Mouse (Mus musculus) stomach, postnatal 0 days (tissue): ENCODE measurements around the gene Dnah2. TPM values are rescaled to one million over a fixed set of nuclear protein-coding genes. Genes with fewer than 3 reads are reported as not detected.

Source experiments
- ATAC-seq: fragments of 200-750 bp; cut with Nextera tagmentation; 2 replicates; pipeline ENCODE4 v1.8.0; 2017; ENCODE audit not compliant: low FRiP score, low TSS enrichment
- DNase-seq: peaks from one replicate; pipeline ENCODE4 v3.0.0-alpha.2; 2016; ENCODE audit warnings: low spot score
- H3K27ac ChIP-seq: fragments of 300-500 bp; sonication (generic); replicated peaks from 2 replicates; pipeline ENCODE4 v1.5.1; 2014; ENCODE audit warnings: mild to moderate bottlenecking, control low read depth
- H3K27me3 ChIP-seq: fragments of 300-500 bp; sonication (generic); 2 replicates; pipeline ENCODE4 v1.6.1; 2014; ENCODE audit warnings: low read length; ENCODE audit not compliant: control insufficient read depth, insufficient read depth
- H3K36me3 ChIP-seq: fragments of 300-500 bp; sonication (generic); 2 replicates; pipeline ENCODE4 v1.6.1; 2014; ENCODE audit warnings: low read length, mixed read lengths; ENCODE audit not compliant: control insufficient read depth, insufficient read depth
- H3K4me1 ChIP-seq: fragments of 300-500 bp; sonication (generic); replicated peaks from 2 replicates; pipeline ENCODE4 v1.6.1; 2014; ENCODE audit warnings: antibody characterized with exemption; ENCODE audit not compliant: control insufficient read depth, insufficient read depth
- H3K4me2 ChIP-seq: fragments of 300-500 bp; sonication (generic); replicated peaks from 2 replicates; pipeline ENCODE4 v1.6.1; 2014; ENCODE audit warnings: low read depth, mild to moderate bottlenecking, control low read depth, moderate library complexity
- H3K4me3 ChIP-seq: fragments of 300-500 bp; sonication (generic); 2 replicates; pipeline ENCODE4 v1.5.1; 2014; ENCODE audit warnings: low read depth, low read length, control low read depth
- H3K9ac ChIP-seq: fragments of 300-500 bp; sonication (generic); 2 replicates; pipeline ENCODE4 v1.6.1; 2014; ENCODE audit warnings: mild to moderate bottlenecking, low read length, control low read depth, mixed read lengths
- H3K9me3 ChIP-seq: fragments of 300-500 bp; sonication (generic); 2 replicates; pipeline ENCODE4 v1.6.1; 2016; ENCODE audit warnings: low read length; ENCODE audit not compliant: control insufficient read depth
- CTCF ChIP-seq: IDR thresholded peaks from 2 replicates; pipeline ENCODE4 v1.5.1; 2016; ENCODE audit warnings: antibody characterized with exemption, low read depth, mild to moderate bottlenecking, moderate library complexity
- EP300 ChIP-seq: optimal IDR thresholded peaks from 2 replicates; pipeline ENCODE3; 2016; ENCODE audit warnings: antibody characterized with exemption
- WGBS: fragments of 180-500 bp; shearing (Covaris S2); extraction: QIAGEN DNeasy Blood & Tissue Kit; methylation state at CpG from one replicate; pipeline ENCODE4 v1.1.7; 2014; 5-methylcytosine and 5-hydroxymethylcytosine counted together
- polyA plus RNA-seq: library from polyadenylated mRNA; unstranded; fragments of >200 nt; fragmentation: Nextera tagmentation; extraction: Ambion mirVana; gene quantifications from 2 replicates; pipeline ENCODE4 v1.2.1, GENCODE M21; 2015

The Dnah2 gene
- polyA plus RNA-seq, 1 experiment from 2014 or later: 0.39 TPM

DNA sequence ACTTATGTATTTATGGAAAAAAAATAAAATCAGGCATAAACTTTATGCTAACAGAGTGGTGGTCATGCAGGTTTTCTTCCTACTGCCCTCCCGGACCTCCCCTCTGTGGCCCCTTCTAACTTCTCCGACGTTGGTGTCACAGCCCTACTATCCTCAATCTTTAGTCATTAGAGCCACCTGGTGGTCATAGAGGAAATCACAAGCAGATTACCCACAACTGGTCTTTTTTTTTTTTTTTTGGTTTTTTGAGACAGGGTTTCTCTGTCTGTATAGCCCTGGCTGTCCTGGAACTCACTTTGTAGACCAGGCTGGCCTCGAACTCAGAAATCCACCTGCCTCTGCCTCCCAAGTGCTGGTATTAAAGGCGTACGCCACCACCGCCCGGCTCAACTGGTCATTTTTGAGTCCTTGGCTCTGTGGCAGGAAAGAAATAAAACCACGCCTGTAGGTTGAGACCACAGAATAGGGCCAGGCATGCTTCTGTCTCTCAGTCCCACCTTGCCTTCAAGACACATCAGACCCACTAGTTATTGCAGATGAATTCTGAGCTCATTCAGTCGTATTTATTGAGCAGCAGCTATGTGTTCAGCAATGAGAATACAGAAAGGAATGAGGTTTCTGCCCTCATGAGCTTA is 158.4 kb downstream of the Dnah2 start:
- no peaks in the 10 kb centered on the region for H3K27me3 ChIP-seq
- no peak overlapping the region; the same call in 1 of the 2 replicates for H3K4me2 ChIP-seq
- H3K27ac ChIP-seq: no peak overlapping the region
- DNase-seq: peak; percentile 64
- whole genome bisulfite sequencing: 51% methylated on average over 10 of the region's 10 CpGs
- H3K36me3 ChIP-seq: no peaks in the 10 kb centered on the region
- H3K4me1 ChIP-seq: 0 out of 2 replicates have a peak, but pooled peaks cover 3% of the 10 kb centered on the region
- no peaks in the 10 kb centered on the region for H3K9me3 ChIP-seq
- TF ChIP-seq CTCF: peak; percentile 84
- no peak for TF ChIP-seq EP300
- peak; percentile 19; the same call in 1 of the 2 replicates for ATAC-seq
- H3K9ac ChIP-seq: no peak overlapping the region
- H3K4me3 ChIP-seq: no peak overlapping the region

DNA sequence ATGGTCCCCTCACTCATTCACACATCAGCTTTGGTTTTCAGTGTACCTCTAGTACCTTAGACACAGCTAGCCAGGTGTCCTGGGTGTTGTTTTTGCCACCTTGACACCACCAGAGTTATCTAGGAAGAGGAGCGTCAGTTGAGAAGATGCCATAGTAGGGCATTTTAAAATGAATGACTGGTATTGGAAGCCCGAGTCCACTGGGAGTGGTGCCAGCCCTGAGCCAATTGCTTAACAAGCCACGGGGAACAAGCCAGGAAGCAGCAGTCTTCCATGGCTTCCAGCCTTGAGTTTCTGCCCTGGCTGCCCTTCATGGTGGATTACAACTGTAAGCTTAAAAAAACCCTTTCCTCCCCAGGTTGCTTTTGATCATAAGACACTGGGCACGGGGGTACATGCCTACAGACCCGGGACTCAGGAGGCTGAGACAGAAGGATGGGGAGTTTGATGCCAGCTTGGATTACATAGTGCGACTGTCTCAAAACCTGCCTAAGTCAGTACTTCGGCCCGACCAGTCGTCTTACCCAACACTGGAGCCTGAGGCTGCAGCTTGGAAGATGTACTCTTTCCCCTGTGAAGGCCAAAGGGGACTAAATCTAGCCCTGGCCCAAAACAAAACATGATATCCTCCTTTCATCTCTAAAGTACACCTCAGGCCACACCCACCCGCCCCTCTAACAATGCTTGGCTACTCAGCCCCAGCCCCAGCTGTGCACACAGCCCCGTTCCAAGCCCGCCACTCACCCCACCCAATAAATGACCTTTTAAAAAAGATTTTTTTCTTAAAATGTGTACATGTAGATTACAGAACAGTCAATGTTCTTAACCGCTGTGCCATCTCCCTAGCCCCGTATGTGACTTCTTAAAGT is 159.1 kb downstream of the Dnah2 start:
- no peaks in the 10 kb centered on the region for H3K36me3 ChIP-seq
- WGBS: 45% methylated on average over 14 of the region's 14 CpGs
- H3K9ac ChIP-seq: no peak overlapping the region
- H3K4me3 ChIP-seq: no peak overlapping the region
- ATAC-seq (peak; percentile 19), DNase-seq (peak; percentile 33)
- H3K4me1 ChIP-seq: 0 out of 2 replicates have a peak, but pooled peaks cover 3% of the 10 kb centered on the region
- H3K27me3 ChIP-seq: no peaks in the 10 kb centered on the region
- no peak overlapping the region; the same call in 1 of the 2 replicates for H3K4me2 ChIP-seq
- TF ChIP-seq EP300 (no peak), CTCF (no peak)
- no peaks in the 10 kb centered on the region for H3K9me3 ChIP-seq
- H3K27ac ChIP-seq: no peak overlapping the region

DNA sequence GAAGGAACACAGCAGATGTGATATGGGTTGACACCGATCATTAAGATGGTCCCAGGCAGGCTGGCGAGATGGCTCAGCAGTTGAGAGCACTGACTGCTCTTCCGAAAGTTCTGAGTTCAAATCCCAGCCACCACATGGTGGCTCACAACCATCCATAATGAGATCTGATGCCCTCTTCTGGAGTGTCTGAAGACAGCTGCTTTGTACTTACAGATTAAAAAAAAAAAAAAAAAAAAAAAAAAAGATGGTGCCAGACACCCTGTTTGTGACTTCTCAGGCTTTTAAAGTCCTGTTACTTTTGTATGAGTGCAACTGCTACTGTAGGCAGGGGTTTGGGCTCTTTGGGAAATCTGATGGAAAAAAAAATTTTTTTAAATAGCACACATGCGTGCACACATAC is 160.2 kb downstream of the Dnah2 start:
- no peaks in the 10 kb centered on the region for H3K36me3 ChIP-seq
- 95% methylated on average over 4 of the region's 4 CpGs for WGBS
- peak; percentile 14; the same call in 1 of the 2 replicates for TF ChIP-seq CTCF
- TF ChIP-seq EP300: no peak
- no peak overlapping the region for H3K4me3 ChIP-seq
- DNase-seq (no peak), ATAC-seq (no peak)
- H3K4me2 ChIP-seq: no peak overlapping the region
- no peak overlapping the region for H3K9ac ChIP-seq
- no peaks in the 10 kb centered on the region for H3K9me3 ChIP-seq
- no peaks in the 10 kb centered on the region for H3K27me3 ChIP-seq
- no peaks in the 10 kb centered on the region for H3K4me1 ChIP-seq
- no peak overlapping the region for H3K27ac ChIP-seq

DNA sequence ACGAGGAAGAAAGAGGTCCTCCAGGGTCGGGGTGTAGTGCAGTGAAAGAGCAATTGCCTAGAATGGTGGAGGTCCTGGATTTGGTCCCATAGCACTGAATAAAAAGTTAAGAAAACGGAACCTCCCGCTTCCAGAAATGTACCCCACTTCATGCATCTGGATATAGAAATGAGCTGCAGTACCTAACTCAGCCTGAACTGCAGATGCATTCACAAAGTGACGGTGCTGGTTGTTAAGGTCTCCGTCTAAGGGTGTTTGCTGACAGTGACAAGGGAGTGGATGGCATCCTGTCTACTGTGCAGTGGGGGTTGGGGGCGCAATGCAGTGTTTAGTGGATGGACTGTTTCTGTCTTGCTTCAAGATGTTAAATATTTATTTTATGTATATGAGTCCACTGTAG is 162.2 kb downstream of the Dnah2 start:
- TF ChIP-seq EP300 (no peak), CTCF (peak; percentile 33; the same call in 1 of the 2 replicates)

DNA sequence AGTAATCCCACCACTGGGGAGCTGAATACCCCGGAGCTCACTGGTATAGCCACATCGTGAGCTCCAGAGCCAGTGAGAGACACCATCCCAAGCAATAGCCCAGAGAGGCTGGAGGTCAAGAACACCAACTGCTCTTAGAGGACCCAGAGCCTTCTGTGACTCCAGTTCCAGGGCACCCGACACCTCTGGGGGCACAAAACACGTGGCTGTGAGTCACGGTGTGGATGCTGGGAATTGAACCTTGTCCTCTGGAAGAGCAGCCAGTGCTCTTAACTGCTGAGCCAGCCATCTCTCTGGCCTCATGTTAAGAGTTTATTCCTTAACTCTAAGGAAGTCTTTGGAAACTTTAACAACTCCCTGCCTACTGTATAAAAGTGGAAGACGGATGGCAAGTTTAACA is 163.9 kb downstream of the Dnah2 start:
- WGBS: 82% methylated on average over 6 of the region's 6 CpGs
- no peak overlapping the region for H3K27ac ChIP-seq
- no peaks in the 10 kb centered on the region for H3K9me3 ChIP-seq
- DNase-seq (no peak), ATAC-seq (no peak)
- H3K4me1 ChIP-seq: no peaks in the 10 kb centered on the region
- H3K9ac ChIP-seq: no peak overlapping the region
- H3K36me3 ChIP-seq: no peaks in the 10 kb centered on the region
- no peak overlapping the region for H3K4me3 ChIP-seq
- H3K4me2 ChIP-seq: no peak overlapping the region
- TF ChIP-seq CTCF (no peak), EP300 (no peak)
- no peaks in the 10 kb centered on the region for H3K27me3 ChIP-seq

More for the DNA sequence above, 162.2 kb downstream of the Dnah2 start:
- Histone ChIP-seq H3K4me3 (no peak overlapping the region), H3K4me2 (no peak overlapping the region), H3K4me1 (no peaks in the 10 kb centered on the region), H3K9me3 (no peaks in the 10 kb centered on the region), H3K27ac (no peak overlapping the region), H3K27me3 (no peaks in the 10 kb centered on the region), H3K9ac (no peak overlapping the region), H3K36me3 (no peaks in the 10 kb centered on the region)
- no peak for DNase-seq
- no peak for ATAC-seq
- 71% methylated on average over 7 of the region's 7 CpGs for WGBS
